Mouse (Mus musculus) limb, embryonic 14.5 days (tissue): ENCODE measurements around the gene Cipc. TPM values are rescaled to one million over a fixed set of nuclear protein-coding genes. Genes with fewer than 3 reads are reported as not detected.

ENCODE experiments used
- ATAC-seq: fragments of 200-750 bp; cut with Nextera tagmentation; 2 replicates; pipeline ENCODE4 v1.8.0; 2017; ENCODE audit warnings: low read depth, moderate number of reproducible peaks, moderate TSS enrichment; ENCODE audit not compliant: low FRiP score
- DNase-seq: peaks from one replicate; pipeline ENCODE4 v3.0.0-alpha.2; 2015; ENCODE audit warnings: low spot score
- H3K27ac ChIP-seq: fragments of 300-500 bp; sonication (generic); replicated peaks from 2 replicates; pipeline ENCODE4 v1.5.1; 2014; ENCODE audit warnings: low read depth, mild to moderate bottlenecking, low read length, moderate library complexity, mixed read lengths
- H3K27me3 ChIP-seq: fragments of 300-500 bp; sonication (generic); 2 replicates; pipeline ENCODE4 v1.6.1; 2014; ENCODE audit warnings: low read length, mixed read lengths; ENCODE audit not compliant: control insufficient read depth, insufficient read depth
- H3K36me3 ChIP-seq: fragments of 300-500 bp; sonication (generic); 2 replicates; pipeline ENCODE4 v1.6.1; 2014; ENCODE audit warnings: mild to moderate bottlenecking, low read length, moderate library complexity, mixed read lengths; ENCODE audit not compliant: control insufficient read depth, insufficient read depth
- H3K4me1 ChIP-seq: fragments of 300-500 bp; sonication (generic); 2 replicates; pipeline ENCODE4 v1.6.1; 2014; ENCODE audit warnings: antibody characterized with exemption, low read length, mixed read lengths; ENCODE audit not compliant: control insufficient read depth, insufficient read depth
- H3K4me2 ChIP-seq: fragments of 300-500 bp; sonication (generic); replicated peaks from 2 replicates; pipeline ENCODE4 v1.6.1; 2014; ENCODE audit warnings: low read depth, mild to moderate bottlenecking, low read length, moderate library complexity; ENCODE audit not compliant: severe bottlenecking
- H3K4me3 ChIP-seq: fragments of 300-500 bp; sonication (generic); replicated peaks from 2 replicates; pipeline ENCODE4 v1.5.1; 2014; ENCODE audit warnings: low read length
- H3K9ac ChIP-seq: fragments of 300-500 bp; sonication (generic); 2 replicates; pipeline ENCODE4 v1.6.1; 2014; ENCODE audit warnings: mild to moderate bottlenecking, low read depth, low read length, moderate library complexity; ENCODE audit not compliant: severe bottlenecking
- H3K9me3 ChIP-seq: fragments of 300-500 bp; sonication (generic); 2 replicates; pipeline ENCODE4 v1.6.1; 2016; ENCODE audit warnings: low read length; ENCODE audit not compliant: control insufficient read depth
- POLR2A ChIP-seq: fragments of 200-500 bp; IDR thresholded peaks from 2 replicates; pipeline ENCODE4 v1.8.0; 2012; ENCODE audit warnings: inconsistent platforms, mild to moderate bottlenecking, moderate library complexity, borderline replicate concordance; ENCODE audit not compliant: insufficient read depth, insufficient read length; ENCODE audit errors: extremely low read depth
- WGBS: fragments of 180-500 bp; shearing (Covaris S2); extraction: QIAGEN DNeasy Blood & Tissue Kit; methylation state at CpG from one replicate; pipeline ENCODE4 v1.1.7; 2014; 5-methylcytosine and 5-hydroxymethylcytosine counted together
- polyA plus RNA-seq, 2 experiments: library from polyadenylated mRNA; depleted of rRNA in 1 of 2; stranded (reverse) in 1 of 2; unstranded in 1 of 2; fragments of >200 nt; fragmentation: Nextera tagmentation in 1 of 2; extraction: Ambion mirVana in 1 of 2; gene quantifications; 2 replicates each; pipeline versions ENCODE4 v1.2.1 to v1.2.3; 2012 to 2014

Gene Cipc
- polyA plus RNA-seq, 2 experiments = 20.0 to 31.3 TPM

GRCm38 (mm10) chr12:87000151-87000839 lies 53.5 kb downstream of the Cipc start:
- Histone ChIP-seq H3K4me1 (no peaks in the 10 kb centered on the region), H3K4me2 (no peak overlapping the region), H3K36me3 (no peaks in the 10 kb centered on the region), H3K9me3 (no peaks in the 10 kb centered on the region), H3K9ac (no peak overlapping the region), H3K27ac (no peak overlapping the region), H3K4me3 (no peak overlapping the region), H3K27me3 (no peaks in the 10 kb centered on the region)
- DNase-seq = peak; percentile 85
- TF ChIP-seq POLR2A = no peak
- no peak for ATAC-seq
- 42% methylated on average over 5 of the region's 5 CpGs for WGBS

- no peak overlapping the region for H3K27ac ChIP-seq
- no peak for TF ChIP-seq POLR2A
- no peaks in the 10 kb centered on the region for H3K27me3 ChIP-seq
- no peaks in the 10 kb centered on the region for H3K36me3 ChIP-seq
- ATAC-seq (no peak), DNase-seq (no peak)
- no peak overlapping the region for H3K4me2 ChIP-seq
- WGBS = 40% methylated on average over 6 of the region's 6 CpGs
- H3K9me3 ChIP-seq = no peaks in the 10 kb centered on the region
- no peaks in the 10 kb centered on the region for H3K4me1 ChIP-seq
- H3K9ac ChIP-seq = no peak overlapping the region
- no peak overlapping the region for H3K4me3 ChIP-seq
Observed at GRCm38 (mm10) chr12:87000840-87001176, 54.0 kb downstream of the Cipc start.

- WGBS = 54% methylated on average over 7 of the region's 7 CpGs
- ATAC-seq (no peak), DNase-seq (no peak)
- Histone ChIP-seq H3K9ac (no peak overlapping the region), H3K4me2 (no peak overlapping the region), H3K4me3 (no peak overlapping the region), H3K36me3 (no peaks in the 10 kb centered on the region), H3K9me3 (no peaks in the 10 kb centered on the region), H3K27ac (no peak overlapping the region), H3K27me3 (no peaks in the 10 kb centered on the region), H3K4me1 (no peaks in the 10 kb centered on the region)
- TF ChIP-seq POLR2A = no peak
Observed at GRCm38 (mm10) chr12:87002209-87002608, 55.4 kb downstream of the Cipc start.

GRCm38 (mm10) chr12:87002815-87003214 lies 56.0 kb downstream of the Cipc start:
- no peaks in the 10 kb centered on the region for H3K36me3 ChIP-seq
- H3K4me1 ChIP-seq = no peaks in the 10 kb centered on the region
- no peaks in the 10 kb centered on the region for H3K27me3 ChIP-seq
- no peak overlapping the region for H3K4me3 ChIP-seq
- DNase-seq (no peak), ATAC-seq (no peak)
- no peak for TF ChIP-seq POLR2A
- H3K4me2 ChIP-seq = no peak overlapping the region
- no peaks in the 10 kb centered on the region for H3K9me3 ChIP-seq
- H3K27ac ChIP-seq = no peak overlapping the region
- H3K9ac ChIP-seq = no peak overlapping the region
- 74% methylated on average over 7 of the region's 7 CpGs for WGBS

- DNase-seq = no peak
- Histone ChIP-seq H3K9ac (no peak overlapping the region), H3K4me1 (no peaks in the 10 kb centered on the region), H3K36me3 (no peaks in the 10 kb centered on the region), H3K4me2 (no peak overlapping the region), H3K27me3 (no peaks in the 10 kb centered on the region), H3K4me3 (no peak overlapping the region), H3K9me3 (no peaks in the 10 kb centered on the region), H3K27ac (no peak overlapping the region)
- WGBS = 46% methylated on average over 3 of the region's 3 CpGs
- no peak for TF ChIP-seq POLR2A
- ATAC-seq = no peak
Observed at GRCm38 (mm10) chr12:87003606-87004005, 56.8 kb downstream of the Cipc start.
